17 mouse cellular contexts compared by ENCODE assay signal in genomic region chr2:99821691-99822090, GRCm38 (mm10).
"Had no signal": no experiment of that assay in that cellular context is flagged by ENCODE, and none has a peak within 500 bp of the region (broad histone marks: within the 10 kb centered on the region; RNA-seq: fewer than 3 reads in every experiment).

No protein-coding gene starts in this region.

- DNase-seq: gastrocnemius, adult 2 months; gastrocnemius, postnatal 10 days; gastrocnemius, postnatal 25 days; heart, adult 18-20 months; heart, postnatal 10 days; heart, postnatal 4 days; kidney, adult 18-20 months; kidney, adult 8-10 months; kidney, postnatal 10 days; kidney, postnatal 25 days; kidney, postnatal 4 days; left cerebral cortex, postnatal 4 days had no signal

- ATAC-seq: hindbrain, embryonic 16.5 days; inflammation-experienced regulatory T-cells, adult 6 months; intestine, embryonic 15.5 days; intestine, postnatal 0 days; liver, embryonic 12.5 days had no signal
